Mouse (Mus musculus): ENCODE data around the gene Tiam1.

Gene Tiam1

GRCm38 (mm10) chr16:89912686-89913375, 230.7 kb downstream of the Tiam1 start:
- DNase-seq (ENCODE audit: low read depth, low spot score) = no peak

- no peak for DNase-seq (ENCODE audit: low read depth, low spot score)
Observed at GRCm38 (mm10) chr16:89909393-89910068, 234.0 kb downstream of the Tiam1 start.

GRCm38 (mm10) chr16:89907651-89908050, 235.9 kb downstream of the Tiam1 start:
- DNase-seq (ENCODE audit: low read depth, low spot score) = no peak

- DNase-seq (ENCODE audit: low read depth, low spot score) = no peak
Observed at GRCm38 (mm10) chr16:89906909-89907308, 236.7 kb downstream of the Tiam1 start.

DNA sequence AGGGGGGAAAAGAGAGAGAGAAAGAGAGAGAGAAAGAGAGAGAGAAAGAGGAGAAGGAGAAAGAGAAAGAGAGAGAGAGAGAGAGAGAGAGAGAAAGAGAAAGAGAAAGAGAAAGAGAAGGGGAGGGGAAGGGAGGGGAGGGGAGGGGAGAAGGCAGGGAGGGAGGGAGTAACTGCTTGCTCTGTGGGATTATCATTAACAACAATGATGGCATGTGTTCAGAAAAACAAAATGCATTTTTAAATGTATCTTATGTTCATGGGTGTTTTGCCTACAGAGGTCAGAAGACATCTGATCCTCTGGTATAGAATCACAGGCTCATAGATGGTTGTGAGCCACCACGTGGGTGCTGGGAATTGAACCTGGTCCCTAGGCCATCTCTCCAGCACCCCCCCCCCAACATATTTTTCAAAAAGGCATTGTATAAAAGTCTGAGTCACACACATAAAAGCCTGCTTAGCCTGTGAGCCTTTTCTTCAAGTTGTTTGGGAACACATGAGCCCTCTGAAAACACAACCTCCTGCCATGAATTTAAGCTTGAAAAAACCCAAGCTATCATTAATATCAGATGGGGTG, 237.8 kb downstream of the Tiam1 start:
- DNase-seq (ENCODE audit: low read depth, low spot score) = no peak

DNA sequence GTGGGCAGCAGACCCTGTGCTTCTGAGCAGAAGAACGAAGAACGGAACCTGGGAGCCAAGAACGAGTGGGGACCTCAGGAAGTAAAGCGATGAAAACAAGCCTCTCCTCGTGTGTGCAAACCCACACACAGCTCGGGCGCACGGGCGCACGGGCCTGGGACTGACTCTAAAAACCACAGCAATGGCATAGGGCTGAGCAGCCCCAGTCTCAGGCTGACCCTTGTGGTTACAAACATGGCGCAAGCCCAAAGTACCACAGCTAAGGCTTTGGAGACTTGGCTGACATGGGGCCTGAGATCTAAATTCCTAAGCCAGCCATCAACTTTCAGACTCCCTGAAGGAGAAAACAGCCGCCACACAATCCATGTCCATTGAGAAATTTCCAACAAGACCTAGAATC, 239.4 kb downstream of the Tiam1 start:
- DNase-seq (ENCODE audit: low read depth, low spot score) = no peak

GRCm38 (mm10) chr16:89902578-89903304, 240.8 kb downstream of the Tiam1 start:
- no peak for DNase-seq (ENCODE audit: low read depth, low spot score)

- no peak for DNase-seq (ENCODE audit: low read depth, low spot score)
Observed at GRCm38 (mm10) chr16:89900681-89901080, 242.9 kb downstream of the Tiam1 start.

- DNase-seq (ENCODE audit: low read depth, low spot score) = no peak
Observed at GRCm38 (mm10) chr16:89899192-89899591, 244.4 kb downstream of the Tiam1 start.

GRCm38 (mm10) chr16:89898299-89898625, 245.3 kb downstream of the Tiam1 start:
- DNase-seq (ENCODE audit: low read depth, low spot score) = no peak

GRCm38 (mm10) chr16:89897547-89898298, 245.8 kb downstream of the Tiam1 start:
- DNase-seq (ENCODE audit: low read depth, low spot score) = no peak

DNA sequence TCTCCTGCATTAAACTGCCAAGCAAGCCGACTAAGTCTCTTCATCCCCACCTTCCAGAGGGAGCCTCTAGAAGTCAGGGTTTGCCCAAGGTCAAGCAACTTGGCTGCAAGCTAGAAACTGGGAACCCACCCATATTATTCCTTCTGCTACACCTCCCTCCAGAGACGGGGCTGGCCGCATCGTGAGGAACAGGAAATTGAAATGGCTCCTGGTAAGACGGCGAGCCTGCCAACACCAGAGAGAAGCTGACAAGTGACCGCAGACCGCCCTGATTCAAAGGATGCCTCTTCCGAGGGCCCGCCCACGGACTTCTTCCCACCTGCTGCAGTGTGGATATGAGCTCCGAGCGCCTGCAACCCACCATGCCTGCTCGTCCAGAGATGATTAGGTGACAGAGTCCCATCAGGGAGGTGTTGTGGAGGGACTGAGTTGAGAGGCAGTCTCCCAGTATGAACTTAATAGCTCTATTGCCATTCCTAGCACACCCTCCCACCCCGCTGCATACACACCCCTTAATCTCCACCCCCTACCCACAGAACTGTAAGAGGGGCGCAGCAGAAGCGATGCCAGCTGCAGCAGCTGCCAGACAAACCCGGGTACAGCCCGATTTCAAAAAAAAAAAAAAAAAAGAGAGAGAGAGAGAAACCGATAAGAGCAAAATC, 246.6 kb downstream of the Tiam1 start:
- DNase-seq (ENCODE audit: low read depth, low spot score) = no peak

- no peak for DNase-seq (ENCODE audit: low read depth, low spot score)
Observed at GRCm38 (mm10) chr16:89896392-89896791, 247.2 kb downstream of the Tiam1 start.

DNA sequence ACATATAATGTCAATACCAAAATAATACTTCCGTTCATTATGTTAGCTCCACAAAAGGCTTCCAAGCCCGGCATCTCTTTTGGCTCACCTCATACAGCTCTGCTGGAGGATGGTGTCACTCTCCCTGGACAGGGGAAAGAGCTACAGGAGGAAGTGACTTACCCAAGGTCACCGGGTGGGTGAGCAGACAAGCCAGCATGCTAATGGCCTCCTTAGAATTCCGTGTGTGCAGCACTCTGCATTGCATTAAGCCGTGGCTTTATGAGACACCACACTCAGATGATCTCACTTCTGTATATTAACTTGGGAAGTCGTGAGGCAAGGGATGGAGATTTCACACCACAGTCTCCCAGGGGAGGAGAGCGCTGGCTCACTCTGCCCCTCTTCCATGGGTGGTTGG, 248.3 kb downstream of the Tiam1 start:
- DNase-seq (ENCODE audit: low read depth, low spot score) = no peak

- DNase-seq (ENCODE audit: low read depth, low spot score) = no peak
Observed at GRCm38 (mm10) chr16:89894816-89895215, 248.8 kb downstream of the Tiam1 start.

GRCm38 (mm10) chr16:89890515-89891189, 252.9 kb downstream of the Tiam1 start:
- no peak for DNase-seq (ENCODE audit: low read depth, low spot score)

- no peak for DNase-seq (ENCODE audit: low read depth, low spot score)
Observed at GRCm38 (mm10) chr16:89889890-89890462, 253.6 kb downstream of the Tiam1 start.

GRCm38 (mm10) chr16:89886561-89886960, 257.0 kb downstream of the Tiam1 start:
- no peak for DNase-seq (ENCODE audit: low read depth, low spot score)

DNA sequence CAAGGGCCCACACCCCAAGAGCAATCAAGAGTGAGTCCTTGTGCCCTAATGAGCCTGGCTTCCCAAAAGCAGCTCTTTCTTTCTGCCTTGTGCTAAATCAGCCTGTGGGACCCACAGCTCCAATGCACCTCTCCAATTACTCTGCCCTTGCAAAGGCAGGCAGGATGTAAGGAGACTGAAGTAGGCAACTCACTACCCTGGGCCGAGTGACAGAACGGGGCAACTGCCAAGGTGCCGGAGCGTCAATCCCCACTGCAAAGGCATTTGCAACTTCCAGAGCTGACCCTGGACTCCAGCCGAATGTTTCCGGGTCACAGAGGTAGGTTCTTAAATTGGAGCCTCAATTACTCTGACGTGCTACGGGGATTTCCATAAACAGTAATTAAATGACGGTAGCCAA, 257.9 kb downstream of the Tiam1 start:
- DNase-seq (ENCODE audit: low read depth, low spot score) = no peak

GRCm38 (mm10) chr16:89883897-89884296, 259.7 kb downstream of the Tiam1 start:
- DNase-seq (ENCODE audit: low read depth, low spot score) = no peak

Data from forelimb bud, embryonic 11.5 days (tissue).